In genomic region chr2:75101501-75101900, GRCm38 (mm10) we compare ENCODE assay signal across 10 mouse cellular contexts.
DNase-seq lines count a peak whose midpoint lies in the region; ATAC-seq and TF ChIP-seq lines count a peak whose summit lies in the region.
"Had no signal": no experiment of that assay in that cellular context is flagged by ENCODE, and none has a peak within 500 bp of the region (broad histone marks: within the 10 kb centered on the region; RNA-seq: fewer than 3 reads in every experiment).

No protein-coding gene starts in this region.

- H3K4me2 ChIP-seq in embryonic facial prominence, embryonic 11.5 days (ENCODE audit: low read depth, low read length), result no peak overlapping the region

- no peak for ATAC-seq in embryonic facial prominence, embryonic 11.5 days (replicated peaks; ENCODE audit: insufficient number of reproducible peaks, low FRiP score, low TSS enrichment, low read depth)

- no peak overlapping the region for H3K27ac ChIP-seq in embryonic facial prominence, embryonic 11.5 days (replicated peaks; ENCODE audit: low read depth, low read length)
- no peak overlapping the region for H3K27ac ChIP-seq in limb, embryonic 10.5 days
- H3K27ac ChIP-seq: macrophage had no signal

- no peak overlapping the region for H3K4me3 ChIP-seq in lung, adult 2 months (replicated peaks; ENCODE audit: extremely low read depth, low read depth, low read length)
- no peak overlapping the region for H3K4me3 ChIP-seq in embryonic facial prominence, embryonic 11.5 days (ENCODE audit: low read depth, low read length)
- no peak overlapping the region for H3K4me3 ChIP-seq in limb, embryonic 10.5 days

- H3K9me3 ChIP-seq in embryonic facial prominence, embryonic 11.5 days (replicated peaks; ENCODE audit: control insufficient read depth, low read length), result no peaks in the 10 kb centered on the region
- no peaks in the 10 kb centered on the region for H3K9me3 ChIP-seq in limb, embryonic 10.5 days (replicated peaks)

- no peak for TF ChIP-seq POLR2A in lung, adult 2 months (IDR thresholded peaks at IDR 0.05; ENCODE audit: borderline replicate concordance, extremely low read depth, low read depth, low read length)

- no peaks in the 10 kb centered on the region for H3K27me3 ChIP-seq in embryonic facial prominence, embryonic 11.5 days (ENCODE audit: control insufficient read depth, insufficient read depth, low read length)
- H3K27me3 ChIP-seq in limb, embryonic 10.5 days (ENCODE audit: low read depth, poor library complexity, severe bottlenecking), result peaks cover 6% of the 10 kb centered on the region; the same call in 1 of the 2 replicates

- H3K36me3 ChIP-seq in embryonic facial prominence, embryonic 11.5 days (replicated peaks; ENCODE audit: control insufficient read depth, insufficient read depth, low read depth, low read length), result no peaks in the 10 kb centered on the region
- H3K36me3 ChIP-seq in limb, embryonic 10.5 days, result no peaks in the 10 kb centered on the region

- no peaks in the 10 kb centered on the region for H3K4me1 ChIP-seq in lung, adult 2 months (ENCODE audit: control insufficient read depth, insufficient read depth, low read length)
- H3K4me1 ChIP-seq in embryonic facial prominence, embryonic 11.5 days (ENCODE audit: control insufficient read depth, insufficient read depth, low read length), result no peaks in the 10 kb centered on the region
- peaks cover 46% of the 10 kb centered on the region for H3K4me1 ChIP-seq in limb, embryonic 10.5 days

- H3K9ac ChIP-seq in embryonic facial prominence, embryonic 11.5 days (replicated peaks; ENCODE audit: low read length), result no peak overlapping the region

- DNase-seq in lung, postnatal 10 days, result peak; percentile 9
- DNase-seq in lung, adult 2 months, result no peak
- peak; percentile 58 for DNase-seq in embryonic facial prominence, embryonic 11.5 days (ENCODE audit: low spot score)
- DNase-seq in limb, embryonic 10.5 days (ENCODE audit: low spot score), result peak; percentile 58
- DNase-seq in thymus, postnatal 25 days, result peak; percentile 29
- no peak for DNase-seq in gastrocnemius, postnatal 4 days (ENCODE audit: low spot score in 2 of 2)
- DNase-seq in layer of hippocampus, postnatal 14 days (ENCODE audit: low spot score in 2 of 2), result no peak
- no peak for DNase-seq in layer of hippocampus, postnatal 36 days
- DNase-seq: right cerebral cortex, postnatal 14 days had no signal

- TF ChIP-seq CTCF in lung, adult 2 months (IDR thresholded peaks at IDR 0.05; ENCODE audit: insufficient read depth, low read length), result no peak

- 48% methylated on average over 11 of the region's 11 CpGs for WGBS in lung, adult 2 months
- WGBS in embryonic facial prominence, embryonic 11.5 days, result 46% methylated on average over 11 of the region's 11 CpGs
- WGBS in limb, embryonic 10.5 days, result 25% methylated on average over 11 of the region's 11 CpGs

Comparison
In these comparisons a context has a peak if more than half of its experiments do, and no peak if none do; other contexts are left out.
1. DNase-seq: peak in lung, postnatal 10 days (single experiment), embryonic facial prominence, embryonic 11.5 days (single experiment), limb, embryonic 10.5 days (single experiment) and thymus, postnatal 25 days (single experiment); none in lung, adult 2 months (single experiment), gastrocnemius, postnatal 4 days (0 of 2), layer of hippocampus, postnatal 14 days (0 of 2) and layer of hippocampus, postnatal 36 days (0 of 2).